Mouse (Mus musculus) ES-Bruce4 (cell line): Measurements from ENCODE around the gene Spock1.

Source experiments
- CTCF ChIP-seq: IDR thresholded peaks from one replicate; pipeline ENCODE4 v1.8.1; 2011; ENCODE audit warnings: low read depth, low read length
- EP300 ChIP-seq: IDR thresholded peaks from 2 replicates; pipeline ENCODE4 v1.6.1; 2011; ENCODE audit warnings: low read depth, low read length; ENCODE audit not compliant: insufficient read depth

DNA sequence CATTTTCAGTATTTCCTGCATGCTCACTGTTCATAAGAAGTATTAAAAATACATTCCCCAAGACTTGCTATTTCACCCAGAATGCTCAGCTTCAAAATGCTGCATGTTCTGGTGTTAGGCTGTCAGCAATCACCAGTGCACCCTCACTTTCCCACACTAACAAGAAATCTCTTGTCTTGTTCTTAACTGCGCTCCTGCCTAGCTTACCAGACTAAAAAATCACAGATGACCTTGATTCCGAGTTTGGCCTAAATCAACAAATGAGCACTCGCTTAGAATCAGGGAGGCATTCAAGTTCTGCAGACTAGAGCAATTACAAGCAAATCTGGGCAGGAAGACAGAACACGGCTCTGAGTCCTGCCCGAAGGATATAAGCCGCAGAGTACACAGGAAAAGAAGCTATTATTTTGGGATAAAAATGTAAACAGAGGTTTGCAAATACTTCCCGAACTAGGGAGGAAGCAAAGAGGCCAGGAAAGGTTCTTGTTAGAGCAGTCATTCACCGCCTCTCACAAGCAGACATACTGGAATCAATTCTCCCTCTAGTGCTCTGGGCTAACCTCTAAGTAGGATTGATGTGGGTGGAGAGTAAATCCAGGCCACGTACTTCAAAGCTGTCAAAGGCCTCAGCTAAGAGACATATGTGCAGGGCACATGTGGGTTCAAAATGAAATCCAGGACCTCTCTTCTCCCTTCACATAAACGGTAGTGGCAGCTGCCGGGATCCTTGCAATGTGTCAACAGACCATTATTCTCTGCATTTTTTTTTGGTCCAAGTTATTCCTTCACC is 76.6 kb downstream of the Spock1 start:
- TF ChIP-seq CTCF: no peak
- no peak for TF ChIP-seq EP300
